Mouse (Mus musculus) layer of hippocampus, postnatal 14 days (tissue): ENCODE measurements at regions not wholly inside any gene's neighbourhood (a gene's known extent, or its start where the extent isn't known, plus 50 kb on each side); places are given as distances from the start of the nearest gene placed in this dataset.
"Not testable (repeated sequence)": the region's sequence is repeated elsewhere in the genome, so short reads cannot be mapped to it uniquely, and the experiment has no call there.

Source experiments
- DNase-seq, 2 experiments: peaks; one replicate each; pipeline ENCODE4 v3.0.0; 2021 to 2022; ENCODE audit warnings: low spot score in 2 of 2, mixed read lengths in 1 of 2

GRCm38 (mm10) chr6:107010785-107011184, 210.9 kb upstream of the Crbn start:
- DNase-seq: no peak

DNA sequence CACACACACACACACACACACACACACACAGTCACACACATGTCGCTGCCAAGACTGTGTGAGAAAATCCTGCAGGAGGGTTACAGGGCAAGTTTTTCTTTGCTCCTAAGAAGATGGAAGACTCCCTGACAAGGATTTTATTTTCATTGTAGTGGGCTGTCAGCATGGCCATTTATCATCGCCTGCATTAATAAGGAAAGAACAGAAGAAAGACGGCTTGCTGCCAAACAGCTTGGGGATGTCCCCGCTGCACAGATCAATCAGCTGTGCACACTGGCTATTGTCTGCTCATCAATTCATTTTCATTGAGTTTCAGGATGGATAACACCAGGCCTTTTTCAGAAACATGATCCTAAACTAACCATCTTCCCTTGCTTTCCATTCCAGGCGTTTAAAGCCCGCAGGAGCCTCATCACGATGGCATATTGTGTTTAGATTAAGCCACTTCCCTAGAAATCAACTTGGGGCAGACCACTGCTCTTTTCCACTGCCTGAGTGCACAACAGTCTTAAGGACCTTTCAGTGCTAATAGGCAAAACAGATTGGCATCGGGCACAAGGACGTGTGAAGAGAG, 213.1 kb upstream of the Crbn start:
- DNase-seq: no peak

- DNase-seq: no peak
Measured at GRCm38 (mm10) chr6:107019126-107019525, 219.2 kb upstream of the Crbn start.

DNA sequence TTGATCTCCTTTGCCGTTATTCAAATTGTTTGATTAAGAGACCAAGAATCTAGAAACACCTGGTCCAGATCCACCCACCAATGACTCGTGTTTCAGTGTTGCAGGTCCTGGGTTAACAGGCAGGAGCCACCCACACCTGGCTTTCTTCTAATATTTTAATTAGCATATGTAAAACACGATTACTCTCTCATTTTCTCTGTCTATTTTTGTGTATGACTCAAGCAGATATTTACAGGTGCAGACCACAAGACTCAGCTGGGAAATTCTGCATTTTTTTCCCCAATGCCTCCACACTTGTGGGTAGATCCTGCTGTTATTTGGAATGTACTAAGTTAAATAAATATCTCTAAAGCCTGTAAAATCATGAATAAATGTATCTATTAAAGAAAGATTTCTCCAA, 245.3 kb upstream of the Crbn start:
- no peak for DNase-seq

GRCm38 (mm10) chr6:107051604-107052003, 251.7 kb upstream of the Crbn start:
- no peak for DNase-seq

DNA sequence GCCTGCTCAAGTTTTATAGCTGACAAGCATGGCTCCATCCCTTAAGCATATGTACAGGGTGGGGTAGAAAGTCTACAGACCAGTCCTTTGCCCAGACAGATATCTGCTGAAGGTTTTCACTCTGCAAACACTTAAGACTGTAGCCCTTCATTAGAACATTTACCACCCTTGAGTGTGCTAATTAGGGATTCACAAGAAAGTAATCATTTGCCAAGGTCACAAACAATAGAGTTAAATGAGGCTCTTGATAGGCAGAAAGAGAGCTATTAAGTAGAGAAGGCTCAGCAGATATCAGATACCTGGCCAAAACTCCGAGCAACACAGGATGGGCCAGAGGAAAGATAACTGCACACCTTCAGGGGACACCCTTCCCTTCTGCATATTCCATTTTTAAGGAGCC, 252.3 kb upstream of the Crbn start:
- no peak for DNase-seq

- no peak for DNase-seq
Measured at GRCm38 (mm10) chr6:107059001-107059765, 259.3 kb upstream of the Crbn start.

GRCm38 (mm10) chr6:107062886-107063565, 263.1 kb upstream of the Crbn start:
- DNase-seq: no peak

- no peak for DNase-seq
Measured at GRCm38 (mm10) chr6:107070441-107070840, 270.6 kb upstream of the Crbn start.

GRCm38 (mm10) chr6:107092600-107092999, 292.7 kb upstream of the Crbn start:
- no peak for DNase-seq

GRCm38 (mm10) chr6:107128716-107129115, 328.8 kb upstream of the Crbn start:
- peak; percentile 4 to 44 for DNase-seq

DNA sequence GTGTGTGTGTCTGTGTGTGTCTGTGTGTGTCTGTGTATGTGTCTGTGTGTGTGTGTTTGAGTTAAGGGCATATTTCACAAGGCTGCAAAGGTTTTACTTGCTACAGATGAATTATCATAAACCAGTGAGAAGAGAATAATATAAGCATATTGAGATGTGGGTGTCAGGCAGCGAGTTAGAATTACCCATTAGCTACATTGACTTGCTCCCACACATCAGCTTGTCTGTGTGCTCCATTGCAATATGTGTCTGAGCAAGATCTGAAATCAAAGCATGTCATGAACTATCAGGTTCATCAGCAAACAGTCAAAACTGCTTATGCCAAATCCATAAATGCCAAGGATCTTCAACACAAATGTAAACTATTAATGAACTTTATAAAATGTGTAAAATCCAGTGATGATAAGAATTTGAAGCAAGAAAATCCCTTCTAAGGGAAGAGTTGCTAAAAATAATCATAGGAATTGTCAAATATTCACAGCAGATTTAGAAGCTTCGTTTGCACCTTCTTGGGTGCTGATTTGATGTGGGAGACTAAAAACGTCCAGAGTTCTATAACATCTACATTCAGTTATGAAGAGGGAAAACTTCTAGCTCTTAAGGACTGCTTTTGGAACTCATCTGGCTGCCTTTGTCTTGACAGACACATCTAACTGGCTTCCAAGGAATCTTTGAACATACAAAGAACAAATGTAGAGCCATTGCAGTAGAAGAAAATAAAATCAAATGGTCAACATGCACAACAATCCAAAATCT, 361.7 kb upstream of the Lrrn1 start:
- DNase-seq: peak in 1 of 2 experiments; percentile 53

DNA sequence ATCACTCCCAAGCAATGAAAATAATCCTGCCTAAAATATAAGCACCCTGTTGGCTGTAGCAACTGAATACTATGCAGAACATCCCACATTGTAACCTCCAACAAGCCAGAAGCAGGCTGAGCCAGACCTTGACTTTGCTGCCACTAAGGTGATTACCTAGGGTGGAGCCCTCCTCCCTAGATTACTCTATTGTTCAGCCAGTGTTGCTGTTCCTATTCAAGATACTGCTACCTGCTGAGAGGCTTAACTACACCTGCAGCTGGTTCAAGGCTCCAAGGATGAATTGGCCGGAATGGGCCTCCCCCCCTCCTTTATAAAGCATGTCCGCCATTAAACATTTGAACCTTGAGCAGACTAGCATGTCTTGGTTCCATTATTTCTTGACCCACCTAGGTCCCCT, 311.3 kb upstream of the Lrrn1 start:
- no peak for DNase-seq

GRCm38 (mm10) chr6:107218721-107219120, 310.8 kb upstream of the Lrrn1 start:
- DNase-seq: no peak

DNA sequence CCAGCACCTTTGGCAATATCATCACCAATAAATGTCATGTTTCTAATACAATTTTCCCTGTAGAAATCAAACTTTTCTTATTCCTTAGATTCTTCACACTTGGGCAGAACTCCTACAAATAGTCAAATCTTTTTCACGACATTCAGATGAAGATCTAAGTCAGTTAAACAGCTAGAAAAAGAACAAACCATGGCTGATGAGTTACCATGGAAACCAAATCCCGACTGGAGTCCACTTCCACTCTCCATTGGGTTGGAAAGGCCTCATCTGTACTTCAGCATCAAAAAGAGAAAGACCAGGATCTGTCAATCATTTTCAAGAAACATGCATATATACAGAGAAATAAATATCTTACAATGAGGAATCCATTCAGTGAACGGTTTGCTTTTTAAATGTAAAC, 307.0 kb upstream of the Lrrn1 start:
- no peak for DNase-seq

DNA sequence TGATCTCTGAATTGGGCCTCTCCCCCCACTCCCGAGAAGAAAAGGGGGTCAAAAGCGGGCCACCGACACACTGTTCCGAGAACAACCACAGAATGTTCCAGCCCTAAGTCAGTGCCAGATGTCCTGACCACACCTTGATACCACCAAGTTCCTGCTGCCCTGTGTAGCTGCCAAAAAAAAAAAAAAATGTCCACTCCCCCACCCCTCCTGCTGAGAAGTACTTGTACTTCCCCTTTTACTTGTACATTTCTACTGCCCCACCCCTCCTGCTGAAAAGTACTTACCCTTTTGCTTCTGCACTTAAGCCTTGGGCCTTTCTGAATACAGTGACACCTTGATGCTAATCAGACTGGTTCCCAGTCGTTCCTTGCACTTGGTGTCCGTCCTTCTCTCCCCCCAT, 299.7 kb upstream of the Lrrn1 start:
- DNase-seq: not testable (repeated sequence)

DNA sequence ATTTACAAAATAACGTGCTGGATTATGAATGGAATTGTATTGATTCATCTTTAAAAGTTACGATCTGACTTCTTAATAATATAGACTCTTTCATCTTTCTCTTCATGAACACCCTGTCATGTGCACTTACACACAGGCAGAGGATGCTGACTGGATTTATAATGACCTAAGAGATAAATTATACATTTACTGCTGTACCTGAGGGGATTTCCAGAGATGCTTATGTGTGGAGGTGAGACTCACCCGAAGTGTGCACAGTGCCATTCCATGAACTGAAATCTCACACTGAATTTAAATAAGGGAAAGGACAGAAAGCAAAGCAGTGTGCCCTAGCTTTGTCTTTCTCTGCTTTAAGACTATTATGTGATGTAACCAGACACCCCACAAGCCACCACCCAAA, 291.9 kb upstream of the Lrrn1 start:
- no peak for DNase-seq

DNA sequence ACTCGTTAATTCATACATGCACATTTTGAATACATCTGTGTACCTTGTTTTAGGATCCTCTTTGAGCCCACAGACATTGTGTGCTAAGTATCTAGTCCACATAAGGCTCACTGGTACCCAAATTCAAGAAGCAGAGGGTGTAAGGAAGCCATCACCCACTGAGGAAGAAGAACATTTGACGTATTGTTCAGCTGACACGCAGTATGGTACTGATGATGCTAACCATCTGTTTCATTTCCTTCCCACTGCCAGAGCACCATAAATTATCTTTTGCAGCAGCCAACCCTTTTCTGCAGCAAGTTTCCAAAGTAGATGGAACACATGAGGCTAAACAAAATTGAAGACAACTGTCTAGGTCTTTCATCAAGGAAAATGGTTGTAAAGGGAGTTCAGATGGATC, 285.6 kb upstream of the Lrrn1 start:
- DNase-seq: peak in 1 of 2 experiments; percentile 49

GRCm38 (mm10) chr6:107280348-107280747, 249.2 kb upstream of the Lrrn1 start:
- no peak for DNase-seq

GRCm38 (mm10) chr6:107290850-107291249, 238.7 kb upstream of the Lrrn1 start:
- DNase-seq: peak in 1 of 2 experiments; percentile 24

DNA sequence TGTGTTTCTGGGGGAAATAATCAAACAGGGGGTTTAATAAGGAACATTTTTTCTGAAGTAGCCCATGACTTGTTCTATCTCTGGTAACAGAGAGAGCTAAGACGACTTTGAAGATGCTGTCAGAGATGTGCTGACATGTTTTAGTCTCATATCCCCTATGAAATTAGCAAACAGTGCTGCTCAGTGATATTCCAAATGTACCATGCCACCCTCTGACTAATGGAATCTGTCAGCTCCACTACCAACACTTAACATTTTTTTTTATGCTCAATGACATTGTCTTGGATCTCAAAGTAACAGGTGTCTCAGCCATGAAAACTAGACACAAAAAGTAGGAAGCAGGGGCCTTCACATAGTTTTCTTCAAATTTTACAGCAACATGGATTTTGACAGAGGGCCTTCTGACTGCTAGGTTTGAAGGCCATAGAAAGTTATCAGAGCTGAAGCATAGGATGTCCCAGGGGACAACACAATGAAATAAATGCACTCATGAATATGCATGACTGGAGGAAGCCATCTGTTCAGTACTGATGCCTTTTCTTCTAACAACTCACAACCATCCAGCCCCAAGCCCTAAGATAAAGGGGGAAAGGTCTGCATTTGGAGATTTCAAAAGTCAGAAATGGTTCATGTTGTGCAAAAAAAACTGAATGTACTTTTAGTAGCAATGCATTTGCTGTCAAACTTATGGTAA, 225.7 kb upstream of the Lrrn1 start:
- no peak for DNase-seq
